Mouse (Mus musculus) left cerebral cortex, postnatal 36 days (tissue): ENCODE measurements at regions not wholly inside any gene's neighbourhood (a gene's known extent, or its start where the extent isn't known, plus 50 kb on each side); places are given as distances from the start of the nearest gene placed in this dataset.

Experiments used
- DNase-seq, 2 experiments: peaks; one replicate each; pipeline ENCODE4 v3.0.0; 2021 to 2022; ENCODE audit warnings: low spot score in 2 of 2, mixed read lengths in 1 of 2
- intact Hi-C: fragments of 180-260 bp; cut with DNase I; formaldehyde crosslinking; loops from one replicate; pipeline ENCODE4 v1.15.1; 2025

DNA sequence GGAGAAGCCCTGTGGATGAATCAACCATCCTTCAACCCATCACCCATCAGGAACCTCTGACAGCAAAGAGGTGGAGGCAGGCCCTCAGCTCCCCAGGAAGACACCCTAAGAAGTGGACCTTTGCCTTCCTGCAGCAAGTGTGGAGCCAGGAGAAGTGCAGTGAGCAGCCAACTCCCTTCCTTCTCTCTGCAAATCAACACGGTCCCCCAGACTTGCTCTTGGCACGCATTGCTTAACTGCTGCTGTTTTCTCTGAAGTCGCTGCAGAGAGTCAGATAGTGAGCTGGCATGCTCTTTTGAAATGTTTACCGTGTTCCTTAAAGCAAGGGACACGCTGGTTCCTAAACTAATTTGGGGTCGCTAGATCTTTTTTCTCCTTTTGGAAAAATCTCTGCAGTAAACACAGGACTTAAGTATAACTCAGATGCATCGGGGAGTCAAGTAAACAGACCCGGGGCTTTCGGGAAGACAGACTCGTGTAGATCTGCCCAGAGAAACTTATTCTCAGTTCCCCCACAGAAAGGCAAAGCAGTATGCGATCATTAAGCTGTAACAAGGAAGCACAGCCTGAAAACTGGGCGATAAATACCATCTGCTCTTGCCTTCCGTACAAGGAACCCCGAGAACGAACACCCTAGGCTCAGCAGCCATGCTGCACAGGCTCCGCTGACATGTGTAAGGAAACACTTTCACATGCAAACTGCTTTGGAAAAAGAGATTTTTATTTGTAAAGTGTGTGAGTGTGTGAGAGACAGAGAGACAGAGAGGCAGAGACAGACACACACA, 231.2 kb upstream of the Dio3 start:
- intact Hi-C loops = loop anchor here (10.0 kb wide), 1 partner anchor 73 kb away; no protein-coding TSS in a partner anchor
- DNase-seq = peak in 1 of 2 experiments; percentile 24

GRCm38 (mm10) chr12:110049154-110049736, 229.6 kb upstream of the Dio3 start:
- DNase-seq = peak; percentile 62 to 71
- intact Hi-C loops = loop anchor here (10.0 kb wide), 1 partner anchor 74 kb away; no protein-coding TSS in a partner anchor

GRCm38 (mm10) chr12:110059321-110059720, 219.5 kb upstream of the Dio3 start:
- intact Hi-C loops = no loop called here
- DNase-seq = no peak

- intact Hi-C loops = no loop called here
- DNase-seq = no peak
Observed at GRCm38 (mm10) chr12:110061961-110062360, 216.9 kb upstream of the Dio3 start.

DNA sequence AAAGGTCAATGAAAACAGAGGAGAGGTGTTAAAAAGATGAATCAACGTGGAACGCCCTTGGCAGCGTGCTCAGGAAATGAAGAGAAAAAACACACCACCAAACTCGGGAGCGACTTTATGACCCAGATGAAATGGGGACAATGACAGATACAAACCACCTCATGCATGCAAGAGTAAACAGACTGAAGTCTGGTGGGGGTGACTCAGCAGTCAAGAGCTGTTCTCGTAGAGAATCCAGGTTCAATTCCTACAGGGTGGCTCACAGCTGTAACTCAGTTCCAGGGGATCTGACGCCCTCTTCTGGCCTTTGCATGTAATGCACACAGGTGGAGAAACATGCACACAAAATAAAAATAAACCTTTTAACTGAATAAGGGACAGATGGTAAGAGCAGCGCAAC, 215.9 kb upstream of the Dio3 start:
- no peak for DNase-seq
- intact Hi-C loops = no loop called here

DNA sequence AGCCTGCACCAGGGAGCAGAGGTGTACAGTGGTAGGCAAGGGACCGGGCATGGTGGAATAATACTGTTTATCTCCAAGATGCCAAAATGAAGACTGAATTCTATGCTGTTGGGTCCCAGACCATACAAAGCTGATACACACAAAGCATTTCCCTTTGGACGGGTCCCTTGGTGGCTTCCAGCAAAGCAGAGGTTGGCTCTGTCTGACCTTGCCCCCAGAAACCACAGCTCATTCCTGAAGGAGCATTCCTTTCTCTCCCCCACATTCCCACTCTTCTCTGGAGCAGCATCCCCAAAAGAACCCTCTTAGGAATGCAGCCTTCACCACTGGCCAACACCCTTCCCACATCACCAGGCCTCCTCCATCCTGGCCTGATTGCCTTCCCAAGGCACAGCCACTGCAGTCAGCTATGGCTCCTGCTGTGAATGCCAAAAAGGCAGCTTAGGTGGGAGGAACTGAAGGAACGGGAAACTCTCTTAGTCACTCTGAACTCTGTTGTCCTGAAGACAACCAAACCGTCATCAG, 212.4 kb upstream of the Dio3 start:
- intact Hi-C loops = no loop called here
- no peak for DNase-seq

DNA sequence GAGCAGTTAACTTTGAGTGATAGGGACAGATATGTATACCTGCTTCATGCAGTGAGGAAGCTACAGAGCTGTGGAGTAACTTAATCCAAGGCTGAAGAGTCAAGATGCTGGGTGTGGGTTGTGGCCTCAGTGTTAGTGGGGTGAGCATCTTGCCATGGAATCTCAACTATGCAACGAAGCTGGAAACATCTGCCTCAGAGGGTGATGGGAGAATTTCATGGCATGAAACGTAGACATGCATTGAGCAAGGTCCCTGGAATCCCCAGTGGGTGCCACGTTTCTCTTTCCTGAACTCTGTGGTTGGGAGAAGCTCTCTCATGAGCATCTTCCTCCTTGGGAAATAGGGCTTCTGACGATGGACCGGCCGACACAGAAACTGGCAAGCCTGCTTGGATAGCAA, 208.4 kb upstream of the Dio3 start:
- no peak for DNase-seq
- intact Hi-C loops = no loop called here

- intact Hi-C loops = no loop called here
- no peak for DNase-seq
Observed at GRCm38 (mm10) chr12:110071823-110072222, 207.0 kb upstream of the Dio3 start.

DNA sequence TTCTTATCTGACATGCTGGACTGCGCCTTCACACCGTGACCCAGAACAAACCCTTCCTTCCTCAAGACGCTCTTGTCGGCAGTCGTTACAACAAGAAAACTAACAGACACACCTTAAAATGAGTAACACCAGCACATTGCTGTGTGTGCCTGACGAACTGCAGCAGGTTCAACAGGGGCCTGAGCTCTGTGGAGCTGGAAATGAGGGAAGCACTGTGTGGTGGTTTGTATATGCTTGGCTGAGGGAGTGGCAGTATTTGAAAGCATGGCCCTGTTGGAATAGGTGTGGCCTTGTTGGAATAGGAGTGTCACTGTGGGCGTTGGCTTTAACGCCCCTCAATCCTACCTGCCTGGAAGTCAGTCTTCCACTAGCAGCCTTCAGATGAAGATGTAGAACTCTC, 203.9 kb upstream of the Dio3 start:
- DNase-seq = no peak
- intact Hi-C loops = no loop called here

- no peak for DNase-seq
- intact Hi-C loops = no loop called here
Observed at GRCm38 (mm10) chr12:110077211-110077884, 201.5 kb upstream of the Dio3 start.

DNA sequence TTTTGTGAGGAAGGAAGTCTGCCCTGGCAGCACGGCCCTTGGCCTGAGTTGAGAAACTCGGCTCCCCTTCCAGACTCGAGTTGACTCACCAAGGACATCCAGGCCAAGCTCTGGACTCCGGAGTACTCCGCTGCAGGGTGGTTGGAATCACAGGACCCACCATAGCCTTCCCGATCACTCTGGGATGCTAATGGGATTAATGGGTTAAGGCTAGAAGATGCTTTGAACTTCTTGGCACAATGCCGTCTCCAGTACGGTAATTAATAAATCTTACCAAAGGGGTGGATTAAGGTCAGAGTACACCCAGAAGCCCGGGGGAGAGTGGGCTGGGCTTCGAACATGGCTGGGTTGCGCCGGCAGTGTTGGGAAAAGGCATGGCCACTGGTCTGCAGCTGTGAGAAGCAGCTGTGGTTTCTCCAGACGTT, 200.8 kb upstream of the Dio3 start:
- intact Hi-C loops = no loop called here
- DNase-seq = no peak

- no peak for DNase-seq
- intact Hi-C loops = no loop called here
Observed at GRCm38 (mm10) chr12:110081831-110082615, 196.8 kb upstream of the Dio3 start.

DNA sequence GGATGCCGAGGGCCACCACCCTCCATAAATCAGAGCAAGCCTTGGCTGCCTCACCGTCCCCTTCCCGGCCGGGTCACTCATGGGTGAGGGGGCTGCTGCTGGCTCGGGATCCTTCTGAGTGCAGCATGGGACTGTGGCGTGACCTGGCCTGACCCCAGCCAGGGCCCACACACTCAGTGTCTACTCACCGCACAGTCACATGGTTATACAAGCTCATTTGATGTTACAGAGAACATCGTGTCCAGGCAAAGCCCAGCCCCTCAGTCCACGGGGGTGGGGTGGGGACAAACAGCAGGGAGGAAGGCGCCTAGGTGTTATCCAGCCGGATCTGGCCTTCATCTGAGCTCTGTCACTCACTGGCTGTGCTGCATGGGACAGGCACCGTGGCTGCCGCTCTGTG, 195.9 kb upstream of the Dio3 start:
- DNase-seq = no peak
- intact Hi-C loops = no loop called here

- intact Hi-C loops = no loop called here
- no peak for DNase-seq
Observed at GRCm38 (mm10) chr12:110083471-110083870, 195.4 kb upstream of the Dio3 start.

DNA sequence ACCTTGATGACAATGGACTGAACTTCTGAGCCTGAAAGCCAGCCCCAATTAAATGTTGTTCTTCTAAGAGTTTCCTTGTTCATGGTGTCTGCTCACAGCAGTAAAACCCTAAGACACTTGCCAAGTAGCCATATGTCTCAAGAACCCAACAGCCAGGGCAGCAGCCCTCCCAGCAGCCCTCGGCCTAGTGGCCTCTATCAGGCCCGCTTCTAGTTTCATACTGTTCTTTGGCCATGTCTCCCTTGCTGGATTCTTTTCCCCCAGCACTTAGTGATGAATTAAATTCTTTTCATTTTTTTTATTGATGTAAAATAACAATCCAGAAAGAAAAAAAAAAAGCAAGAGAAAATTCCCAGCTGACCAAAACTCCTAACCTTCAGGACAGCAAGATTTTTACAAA, 191.9 kb upstream of the Dio3 start:
- DNase-seq = no peak
- intact Hi-C loops = no loop called here

DNA sequence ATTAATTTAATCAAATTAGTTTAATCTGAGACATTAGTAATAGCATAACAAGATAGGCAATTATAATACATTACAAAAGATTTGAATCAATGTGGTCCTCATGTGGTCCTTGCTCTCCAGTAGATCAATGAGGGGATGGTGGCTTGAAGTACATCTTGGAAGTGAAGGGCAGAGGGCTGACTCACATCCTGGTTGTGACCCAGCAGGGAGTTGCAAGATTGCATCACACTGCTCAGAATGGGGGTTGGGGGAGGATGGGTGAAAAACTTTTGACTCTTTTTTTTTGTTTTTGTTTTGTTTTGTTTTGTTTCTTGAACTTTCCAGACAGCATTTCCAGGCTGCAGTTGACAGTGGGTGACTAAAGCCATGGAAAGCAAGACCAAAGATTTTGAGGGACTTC, 191.1 kb upstream of the Dio3 start:
- intact Hi-C loops = no loop called here
- DNase-seq = no peak

DNA sequence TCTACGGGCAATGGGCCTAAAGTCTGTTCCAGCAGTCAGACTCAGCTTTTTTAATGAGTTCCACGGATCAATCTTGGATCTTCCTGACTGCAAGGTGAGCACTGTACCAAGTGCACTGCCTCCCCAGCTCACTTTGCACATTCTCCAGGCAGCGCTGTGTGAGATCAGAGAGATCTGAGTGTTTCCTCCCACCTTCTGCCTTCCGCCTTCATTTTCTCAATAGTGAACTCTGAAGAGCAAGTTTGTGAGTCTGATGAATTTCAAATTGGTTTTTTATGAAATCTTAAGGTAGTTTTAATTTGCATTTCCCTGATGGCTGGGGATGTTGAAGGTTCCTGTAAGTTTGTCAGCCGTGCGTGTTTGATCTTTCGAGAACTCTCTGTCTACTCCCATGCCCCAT, 176.7 kb upstream of the Dio3 start:
- DNase-seq = no peak
- intact Hi-C loops = no loop called here

DNA sequence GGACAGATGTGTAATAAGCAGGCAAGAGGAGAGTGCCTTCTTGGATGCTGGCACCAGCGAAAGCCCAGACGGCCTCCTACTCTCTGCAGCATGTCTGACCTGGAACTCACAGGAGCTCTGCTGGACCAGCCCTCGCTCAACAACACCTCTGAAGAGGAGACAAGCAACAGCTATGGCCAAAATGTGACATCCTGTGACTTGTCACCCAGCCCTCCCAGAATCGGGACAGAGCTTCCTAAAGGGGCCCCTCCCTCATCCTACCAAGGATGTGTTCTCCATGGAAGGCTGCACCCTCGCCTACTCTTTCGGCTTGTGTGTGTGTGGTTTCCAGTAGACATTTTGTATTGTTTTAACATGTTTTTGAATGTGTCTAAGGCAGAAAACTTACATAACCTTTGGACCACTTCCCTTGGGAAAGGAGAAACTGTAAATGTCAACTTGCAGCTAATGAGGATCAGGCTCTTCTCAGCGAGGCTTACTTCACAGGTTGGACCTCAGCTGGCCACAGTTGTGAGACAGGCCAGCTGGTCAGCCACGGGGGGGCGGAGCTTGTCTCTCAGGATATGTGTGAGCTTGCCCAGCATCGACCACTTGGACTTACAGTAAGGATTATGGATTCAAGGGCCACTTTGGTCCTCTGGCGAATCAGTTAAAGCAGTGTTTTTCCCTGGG, 166.7 kb upstream of the Dio3 start:
- intact Hi-C loops = no loop called here
- no peak for DNase-seq

- intact Hi-C loops = no loop called here
- no peak for DNase-seq
Observed at GRCm38 (mm10) chr12:110112723-110113105, 166.2 kb upstream of the Dio3 start.
